Mouse (Mus musculus) CH12.LX (cell line): Measurements from ENCODE around the gene Olfr1388. TPM values are rescaled to one million over a fixed set of nuclear protein-coding genes. Genes with fewer than 3 reads are reported as not detected.
A peak's percentile ranks its signal among the peaks of the same experiment; 100 is the strongest.
"Not testable (repeated sequence)": the region's sequence is repeated elsewhere in the genome, so short reads cannot be mapped to it uniquely, and the experiment has no call there.

ENCODE experiments used
- DNase-seq: peaks from one replicate; pipeline ENCODE4 v3.0.0-alpha.2; 2013; ENCODE audit errors: extremely low read depth
- H3K27ac ChIP-seq: 2 replicates; pipeline ENCODE4 v1.5.1; 2012; ENCODE audit warnings: low read depth, mild to moderate bottlenecking, control low read depth, moderate library complexity; ENCODE audit not compliant: insufficient read depth
- H3K27me3 ChIP-seq: replicated peaks from 2 replicates; pipeline ENCODE3; 2012; ENCODE audit warnings: inconsistent platforms
- H3K36me3 ChIP-seq, 2 experiments: replicated peaks in 1 of 2; 2 replicates each; pipeline versions ENCODE3 to v1.6.1; 2012; ENCODE audit warnings: inconsistent platforms in 1 of 2, low read length in 1 of 2, mild to moderate bottlenecking in 1 of 2, mixed read lengths in 1 of 2, moderate library complexity in 1 of 2; ENCODE audit not compliant: control insufficient read depth in 1 of 2, insufficient read depth in 1 of 2
- H3K4me1 ChIP-seq, 2 experiments: 2 replicates each; pipeline ENCODE4 v1.6.1; 2012; ENCODE audit warnings: inconsistent platforms in 1 of 2, moderate library complexity in 1 of 2; ENCODE audit not compliant: insufficient read depth in 2 of 2, control insufficient read depth in 1 of 2
- H3K4me2 ChIP-seq: 2 replicates; pipeline ENCODE4 v1.6.1; 2012; ENCODE audit warnings: low read depth, mild to moderate bottlenecking, control low read depth; ENCODE audit not compliant: poor library complexity, insufficient read depth, severe bottlenecking
- H3K4me3 ChIP-seq, 3 experiments: fragments of 150-350 bp in 1 of 3; sonication (generic) in 1 of 3; replicated peaks in 1 of 3; 2 replicates each; pipeline versions ENCODE3 to v1.5.1; 2011 to 2012; ENCODE audit warnings: low read depth in 2 of 3, low read length in 2 of 3, mild to moderate bottlenecking in 2 of 3, moderate library complexity in 2 of 3, control low read depth in 1 of 3, improper control_type of control experiment in 1 of 3, inconsistent platforms in 1 of 3, mixed read lengths in 1 of 3; ENCODE audit not compliant: poor library complexity in 1 of 3
- H3K79me2 ChIP-seq: replicated peaks from 2 replicates; pipeline ENCODE4 v1.6.1; 2012; ENCODE audit warnings: mild to moderate bottlenecking, moderate library complexity; ENCODE audit not compliant: control insufficient read depth, poor library complexity, insufficient read depth, severe bottlenecking; ENCODE audit errors: extremely low read depth
- H3K9ac ChIP-seq: 2 replicates; pipeline ENCODE4 v1.6.1; 2012; ENCODE audit warnings: low read depth, mild to moderate bottlenecking, control low read depth, moderate library complexity; ENCODE audit not compliant: insufficient read depth
- H3K9me3 ChIP-seq: replicated peaks from 2 replicates; pipeline ENCODE3; 2012; ENCODE audit warnings: low read length, inconsistent platforms, mixed read lengths
- BHLHE40 ChIP-seq: IDR thresholded peaks from 2 replicates; pipeline ENCODE4 v1.6.1; 2011; ENCODE audit warnings: mild to moderate bottlenecking, low read depth, low read length, improper control_type of control experiment
- CHD1 ChIP-seq: IDR thresholded peaks from 2 replicates; pipeline ENCODE4 v1.6.1; 2012; ENCODE audit warnings: low read depth, low read length, improper control_type of control experiment, inconsistent platforms
- E2F4 ChIP-seq: IDR thresholded peaks from 2 replicates; pipeline ENCODE4 v1.6.1; 2011; ENCODE audit warnings: low read depth, low read length, improper control_type of control experiment; ENCODE audit not compliant: insufficient replicate concordance
- ELF1 ChIP-seq: IDR thresholded peaks from 2 replicates; pipeline ENCODE4 v1.6.1; 2014; ENCODE audit warnings: low read depth, mild to moderate bottlenecking, inconsistent platforms, low read length, improper control_type of control experiment
- EP300 ChIP-seq: IDR thresholded peaks from 2 replicates; pipeline ENCODE4 v1.6.1; 2011; ENCODE audit warnings: low read length, improper control_type of control experiment
- ETS1 ChIP-seq: conservative IDR thresholded peaks from 2 replicates; pipeline ENCODE4 v1.6.1; 2012; ENCODE audit warnings: low read depth, mild to moderate bottlenecking, inconsistent platforms, low read length, improper control_type of control experiment, moderate library complexity
- GABPA ChIP-seq: IDR thresholded peaks from 2 replicates; pipeline ENCODE4 v1.6.1; 2012; ENCODE audit warnings: low read depth, low read length, improper control_type of control experiment, inconsistent platforms; ENCODE audit not compliant: insufficient replicate concordance
- HCFC1 ChIP-seq: IDR thresholded peaks from 2 replicates; pipeline ENCODE4 v1.6.1; 2012; ENCODE audit warnings: low read depth, mild to moderate bottlenecking, inconsistent platforms, low read length, improper control_type of control experiment
- IRF4 ChIP-seq: IDR thresholded peaks from 2 replicates; pipeline ENCODE4 v1.6.1; 2014; ENCODE audit warnings: low read depth, mild to moderate bottlenecking, inconsistent platforms, low read length, improper control_type of control experiment
- KAT2A ChIP-seq: IDR thresholded peaks from 2 replicates; pipeline ENCODE4 v1.6.1; 2012; ENCODE audit warnings: low read length, improper control_type of control experiment, inconsistent platforms; ENCODE audit not compliant: insufficient replicate concordance
- MAFK ChIP-seq: IDR thresholded peaks from 2 replicates; pipeline ENCODE4 v1.6.1; 2011; ENCODE audit warnings: low read length, improper control_type of control experiment; ENCODE audit not compliant: insufficient replicate concordance
- MAZ ChIP-seq: IDR thresholded peaks from 2 replicates; pipeline ENCODE4 v1.6.1; 2012; ENCODE audit warnings: low read depth, mild to moderate bottlenecking, inconsistent platforms, low read length, improper control_type of control experiment, moderate library complexity
- MEF2A ChIP-seq: IDR thresholded peaks from 2 replicates; pipeline ENCODE4 v1.6.1; 2014; ENCODE audit warnings: low read depth, mild to moderate bottlenecking, inconsistent platforms, low read length, improper control_type of control experiment, borderline replicate concordance
- MXI1 ChIP-seq: IDR thresholded peaks from 2 replicates; pipeline ENCODE4 v1.6.1; 2011; ENCODE audit warnings: mild to moderate bottlenecking, low read depth, low read length, improper control_type of control experiment
- NELFE ChIP-seq: IDR thresholded peaks from 2 replicates; pipeline ENCODE4 v1.6.1; 2011; ENCODE audit warnings: low read depth, low read length, improper control_type of control experiment
- NRF1 ChIP-seq: IDR thresholded peaks from 2 replicates; pipeline ENCODE4 v1.6.1; 2014; ENCODE audit warnings: low read depth, mild to moderate bottlenecking, inconsistent platforms, low read length, improper control_type of control experiment, moderate library complexity
- POLR2AphosphoS2 ChIP-seq: IDR thresholded peaks from 2 replicates; pipeline ENCODE4 v1.6.1; 2011; ENCODE audit warnings: low read depth, low read length, improper control_type of control experiment
- SMC3 ChIP-seq: IDR thresholded peaks from 2 replicates; pipeline ENCODE4 v1.6.1; 2011; ENCODE audit warnings: low read depth, low read length, improper control_type of control experiment
- TBP ChIP-seq: conservative IDR thresholded peaks from 2 replicates; pipeline ENCODE4 v1.6.1; 2011; ENCODE audit warnings: low read depth, low read length, improper control_type of control experiment
- UBTF ChIP-seq: IDR thresholded peaks from 2 replicates; pipeline ENCODE4 v1.6.1; 2012; ENCODE audit warnings: low read depth, mild to moderate bottlenecking, inconsistent platforms, low read length, improper control_type of control experiment, moderate library complexity
- ZC3H11A ChIP-seq: IDR thresholded peaks from 2 replicates; pipeline ENCODE4 v1.6.1; 2012; ENCODE audit warnings: low read depth, mild to moderate bottlenecking, inconsistent platforms, low read length, improper control_type of control experiment
- ZKSCAN1 ChIP-seq: IDR thresholded peaks from 2 replicates; pipeline ENCODE4 v1.6.1; 2012; ENCODE audit warnings: low read depth, inconsistent platforms, low read length, improper control_type of control experiment, borderline replicate concordance
- ZMIZ1 ChIP-seq: IDR thresholded peaks from 2 replicates; pipeline ENCODE4 v1.6.1; 2012; ENCODE audit warnings: low read depth, mild to moderate bottlenecking, inconsistent platforms, low read length, improper control_type of control experiment
- dilution Hi-C: fragments of 300-500 bp; cut with MboI; formaldehyde crosslinking; loops from 2 replicates; pipeline ENCODE4 v1.14.3; 2020; ENCODE audit warnings: low sequenced_read_pairs; ENCODE audit not compliant: extremely low pct_unique_long_range_greater_than_20kb, extremely low pct_ligation_motif_present
- in situ Hi-C: fragments of 300-500 bp; cut with MboI; formaldehyde crosslinking; loops from 3 replicates; pipeline ENCODE4 v1.14.3; 2019; ENCODE audit warnings: low sequenced_read_pairs, low pct_ligation_motif_present, low pct_unique_long_range_greater_than_20kb, mixed read lengths
- polyA plus RNA-seq: library from polyadenylated mRNA; unstranded; fragments of >175 nt; gene quantifications from 2 replicates; pipeline ENCODE4 v1.2.1, GENCODE M21; 2012; ENCODE audit warnings: low read depth; ENCODE audit not compliant: insufficient read length
- total RNA-seq, 2 experiments: library from RNA; depleted of rRNA; stranded (reverse); fragments of 300-350 nt in 1 of 2; fragments of >200 nt in 1 of 2; gene quantifications; 2 replicates each; pipeline ENCODE4 v1.2.3; 2012 to 2014

Olfr1388 gene
- total and polyA plus RNA-seq, 3 experiments = not detected

DNA sequence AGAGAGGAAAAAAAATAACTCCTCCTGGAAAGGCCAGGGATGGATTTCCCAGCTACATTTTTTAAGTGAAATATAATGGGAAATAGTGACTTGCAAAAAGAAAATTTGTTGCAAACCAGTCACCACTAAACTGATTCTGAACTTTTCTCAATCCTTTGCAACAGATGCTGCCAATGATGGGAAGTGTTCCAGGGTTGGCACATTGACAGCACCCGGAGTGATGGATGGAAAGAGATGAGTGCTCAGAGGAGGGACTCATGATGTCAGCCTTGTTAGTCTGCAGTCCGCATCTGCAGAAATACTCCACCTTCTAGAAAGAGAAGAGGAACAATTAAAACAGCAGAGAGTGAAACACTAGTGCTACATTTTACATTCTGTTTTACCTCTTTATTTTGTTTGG lies 6.8 kb upstream of the Olfr1388 start:
- Histone ChIP-seq H3K27me3 (peaks cover 11% of the 10 kb centered on the region), H3K9me3 (peaks cover 7% of the 10 kb centered on the region)
- TF ChIP-seq NRF1 = no peak
- no peak for TF ChIP-seq ZC3H11A
- no peak for TF ChIP-seq NELFE
- no peak for TF ChIP-seq BHLHE40
- no peak for TF ChIP-seq EP300
- no peak for TF ChIP-seq ETS1
- no peak for TF ChIP-seq MAZ
- no peak for TF ChIP-seq HCFC1
- TF ChIP-seq E2F4 = no peak
- TF ChIP-seq TBP = no peak
- no peak for TF ChIP-seq MEF2A
- no peak for TF ChIP-seq MXI1
- no peak for TF ChIP-seq POLR2AphosphoS2
- TF ChIP-seq MAFK = no peak
- no peak for TF ChIP-seq KAT2A
- TF ChIP-seq, all 38 proteins: peak for 0
- peaks cover 0 to 11% of the 10 kb centered on the region in 2 experiments; a peak in 2 of 4 replicates for H3K4me1 ChIP-seq
- H3K4me3 ChIP-seq = no peak overlapping the region
- in situ Hi-C loops = no loop called here
- dilution Hi-C loops = no loop called here
- no peak for DNase-seq
- no peak overlapping the region for H3K4me2 ChIP-seq
- H3K9ac ChIP-seq = no peak overlapping the region
- no peak overlapping the region for H3K27ac ChIP-seq
- no peaks in the 10 kb centered on the region for H3K36me3 ChIP-seq
- H3K79me2 ChIP-seq = no peaks in the 10 kb centered on the region

DNA sequence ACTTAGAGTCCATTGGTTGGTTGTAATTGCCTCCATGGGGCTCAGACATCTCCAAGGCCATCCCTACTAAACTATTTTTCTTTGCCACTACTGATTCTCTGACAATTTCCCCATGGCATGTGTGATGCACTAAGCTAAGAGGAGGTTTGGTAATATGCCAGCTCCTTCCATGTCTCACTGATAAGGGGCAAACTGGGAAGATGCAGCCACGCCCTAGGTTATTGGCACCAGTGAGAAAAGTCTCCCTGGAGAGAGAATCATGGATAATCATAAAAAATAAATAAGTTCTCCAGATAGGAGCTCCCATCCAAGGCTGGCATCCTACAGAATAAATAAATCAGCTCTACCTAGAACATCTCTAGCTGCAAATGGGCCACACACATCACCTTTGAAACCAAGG lies 18.6 kb downstream of the Olfr1388 start, which contains the start of gene Olfr1387:
Gene Olfr1387 (plus strand): TSS at position 301 of the 400 bp plus-strand sequence.
- Histone ChIP-seq H3K36me3 (no peaks in the 10 kb centered on the region), H3K4me1 (no peaks in the 10 kb centered on the region), H3K4me3 (no peak within 1 kb of the TSS), H3K79me2 (no peaks in the 10 kb centered on the region), H3K4me2 (0 out of 2 replicates have a peak within 1 kb of the TSS, but pooled peaks have one; percentile 29), H3K27me3 (peaks cover 16% of the 10 kb centered on the region), H3K9me3 (no peaks in the 10 kb centered on the region), H3K27ac (no peak within 1 kb of the TSS), H3K9ac (no peak within 1 kb of the TSS)
- in situ Hi-C loops (no loop called here), dilution Hi-C loops (no loop called here)
- TF ChIP-seq ZKSCAN1 = no peak
- no peak for TF ChIP-seq NELFE
- no peak for TF ChIP-seq TBP
- no peak for TF ChIP-seq CHD1
- no peak for TF ChIP-seq SMC3
- no peak for TF ChIP-seq GABPA
- no peak for TF ChIP-seq ZMIZ1
- no peak for TF ChIP-seq UBTF
- TF ChIP-seq MAFK = no peak
- TF ChIP-seq HCFC1 = no peak
- TF ChIP-seq ELF1 = no peak
- TF ChIP-seq BHLHE40 = no peak
- no peak for TF ChIP-seq MXI1
- no peak for TF ChIP-seq IRF4
- DNase-seq = no peak

DNA sequence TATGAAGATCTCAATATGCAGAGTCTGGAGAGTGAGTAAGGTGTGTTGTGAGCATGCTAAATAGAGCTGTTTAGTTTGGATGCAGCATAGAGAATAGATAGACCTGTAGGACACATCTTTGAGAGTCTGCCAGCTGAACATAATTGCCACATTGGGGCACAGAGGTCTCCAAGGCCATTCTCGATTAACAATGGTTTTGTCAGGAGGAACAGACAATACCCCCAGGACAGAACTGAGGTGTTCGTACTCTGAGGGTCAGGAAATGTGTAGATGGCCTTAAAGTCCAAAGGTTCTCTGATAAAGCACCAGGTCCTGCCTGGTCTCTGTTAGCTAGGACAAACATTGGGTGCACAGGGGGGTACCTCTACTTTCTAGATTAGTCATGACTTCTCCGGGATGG lies 28.3 kb downstream of the Olfr1388 start, which contains the start of gene Olfr1386:
Gene Olfr1386 (plus strand): TSS at position 301 of the 400 bp plus-strand sequence.
- H3K9ac ChIP-seq, DNase-seq, H3K4me1 ChIP-seq: not testable (repeated sequence)

More for the DNA sequence above, 28.3 kb downstream of the Olfr1388 start, which contains the start of gene Olfr1386:
- in situ Hi-C loops, dilution Hi-C loops, H3K27ac ChIP-seq, H3K9me3 ChIP-seq, H3K4me3 ChIP-seq, H3K79me2 ChIP-seq, H3K36me3 ChIP-seq, H3K4me2 ChIP-seq: not testable (repeated sequence)
- H3K27me3 ChIP-seq = peaks cover 13% of the 10 kb centered on the region
